Mouse (Mus musculus) neural tube, embryonic 11.5 days (tissue): ENCODE measurements around the gene 2210418O10Rik. TPM values are rescaled to one million over a fixed set of nuclear protein-coding genes. Genes with fewer than 3 reads are reported as not detected.
"Not testable (repeated sequence)": the region's sequence is repeated elsewhere in the genome, so short reads cannot be mapped to it uniquely, and the experiment has no call there.

ENCODE experiments used
- ATAC-seq: fragments of 200-750 bp; cut with Nextera tagmentation; 2 replicates; pipeline ENCODE4 v1.8.0; 2017; ENCODE audit warnings: moderate number of reproducible peaks, mild to moderate bottlenecking, moderate TSS enrichment, moderate library complexity; ENCODE audit not compliant: insufficient read depth, low FRiP score, low TSS enrichment
- DNase-seq: peaks from one replicate; pipeline ENCODE4 v3.0.0-alpha.2; 2015; ENCODE audit warnings: low spot score
- H3K27ac ChIP-seq: fragments of 300-500 bp; sonication (generic); 2 replicates; pipeline ENCODE4 v1.5.1; 2014; ENCODE audit warnings: low read depth, mild to moderate bottlenecking, low read length
- H3K27me3 ChIP-seq: fragments of 300-500 bp; sonication (generic); 2 replicates; pipeline ENCODE4 v1.6.1; 2014; ENCODE audit warnings: mild to moderate bottlenecking, low read length, mixed read lengths; ENCODE audit not compliant: control insufficient read depth, insufficient read depth
- H3K36me3 ChIP-seq: fragments of 300-500 bp; sonication (generic); 2 replicates; pipeline ENCODE4 v1.6.1; 2014; ENCODE audit warnings: mild to moderate bottlenecking, low read length, moderate library complexity, mixed read lengths; ENCODE audit not compliant: control insufficient read depth, insufficient read depth
- H3K4me1 ChIP-seq: fragments of 300-500 bp; sonication (generic); 2 replicates; pipeline ENCODE4 v1.6.1; 2014; ENCODE audit warnings: low read length, mixed read lengths; ENCODE audit not compliant: control insufficient read depth, insufficient read depth
- H3K4me2 ChIP-seq: fragments of 300-500 bp; sonication (generic); 2 replicates; pipeline ENCODE4 v1.6.1; 2014; ENCODE audit warnings: low read depth, mild to moderate bottlenecking, moderate library complexity
- H3K4me3 ChIP-seq: fragments of 300-500 bp; sonication (generic); 2 replicates; pipeline ENCODE4 v1.5.1; 2014; ENCODE audit warnings: low read depth, low read length
- H3K9ac ChIP-seq: fragments of 300-500 bp; sonication (generic); 2 replicates; pipeline ENCODE4 v1.6.1; 2014; ENCODE audit warnings: mild to moderate bottlenecking, low read length
- H3K9me3 ChIP-seq: fragments of 300-500 bp; sonication (generic); 2 replicates; pipeline ENCODE4 v1.6.1; 2016; ENCODE audit warnings: low read length; ENCODE audit not compliant: control insufficient read depth
- WGBS: fragments of 180-500 bp; shearing (Covaris S2); extraction: QIAGEN DNeasy Blood & Tissue Kit; methylation state at CpG from one replicate; pipeline ENCODE4 v1.1.7; 2014; 5-methylcytosine and 5-hydroxymethylcytosine counted together
- polyA plus RNA-seq: library from polyadenylated mRNA; unstranded; fragments of >200 nt; fragmentation: Nextera tagmentation; extraction: Ambion mirVana; gene quantifications from 2 replicates; pipeline ENCODE4 v1.2.1, GENCODE M21; 2014

2210418O10Rik gene
- 5.9 and 6.6 TPM in 2 replicates for polyA plus RNA-seq

- H3K27ac ChIP-seq, H3K36me3 ChIP-seq, DNase-seq, H3K9me3 ChIP-seq, ATAC-seq, H3K9ac ChIP-seq, H3K4me2 ChIP-seq, H3K4me3 ChIP-seq, H3K4me1 ChIP-seq, H3K27me3 ChIP-seq: not testable (repeated sequence)
- WGBS, result no CpG with 5 or more reads among the region's 2 CpGs
These were observed at the start of gene 2210418O10Rik for GRCm38 (mm10) chr2:176226269-176226668. 2210418O10Rik (plus strand) TSS chr2:176226569.

- not testable (repeated sequence) for H3K4me1 ChIP-seq, H3K36me3 ChIP-seq, H3K27ac ChIP-seq, H3K4me2 ChIP-seq, H3K9me3 ChIP-seq, ATAC-seq, H3K27me3 ChIP-seq, H3K4me3 ChIP-seq, DNase-seq, H3K9ac ChIP-seq
- no CpG with 5 or more reads among the region's 1 CpGs for WGBS
These were observed 22.1 kb downstream of the 2210418O10Rik start for GRCm38 (mm10) chr2:176248519-176248918.

Other genes with a start within 250 kb of the 2210418O10Rik start
- 1.2 and 1.7 TPM in 2 replicates for gene Gm2004, start 76.7 kb upstream of the 2210418O10Rik start, polyA plus RNA-seq
- gene Gm11009, start 92.9 kb downstream of the 2210418O10Rik start, polyA plus RNA-seq, result not detected in 2 replicates
- 10.3 and 12.0 TPM in 2 replicates for gene Gm14435, start 197.0 kb downstream of the 2210418O10Rik start, polyA plus RNA-seq